Mouse (Mus musculus) CH12.LX (cell line): ENCODE results near the gene Inpp5b. TPM values are rescaled to one million over a fixed set of nuclear protein-coding genes. Genes with fewer than 3 reads are reported as not detected.

Source experiments
- DNase-seq: peaks from one replicate; pipeline ENCODE4 v3.0.0-alpha.2; 2013; ENCODE audit errors: extremely low read depth
- H3K27ac ChIP-seq: 2 replicates; pipeline ENCODE4 v1.5.1; 2012; ENCODE audit warnings: low read depth, mild to moderate bottlenecking, control low read depth, moderate library complexity; ENCODE audit not compliant: insufficient read depth
- H3K27me3 ChIP-seq: replicated peaks from 2 replicates; pipeline ENCODE3; 2012; ENCODE audit warnings: inconsistent platforms
- H3K36me3 ChIP-seq, 2 experiments: replicated peaks in 1 of 2; 2 replicates each; pipeline versions ENCODE3 to v1.6.1; 2012; ENCODE audit warnings: inconsistent platforms in 1 of 2, low read length in 1 of 2, mild to moderate bottlenecking in 1 of 2, mixed read lengths in 1 of 2, moderate library complexity in 1 of 2; ENCODE audit not compliant: control insufficient read depth in 1 of 2, insufficient read depth in 1 of 2
- H3K4me1 ChIP-seq, 2 experiments: 2 replicates each; pipeline ENCODE4 v1.6.1; 2012; ENCODE audit warnings: inconsistent platforms in 1 of 2, moderate library complexity in 1 of 2; ENCODE audit not compliant: insufficient read depth in 2 of 2, control insufficient read depth in 1 of 2
- H3K4me2 ChIP-seq: 2 replicates; pipeline ENCODE4 v1.6.1; 2012; ENCODE audit warnings: low read depth, mild to moderate bottlenecking, control low read depth; ENCODE audit not compliant: poor library complexity, insufficient read depth, severe bottlenecking
- H3K4me3 ChIP-seq, 3 experiments: fragments of 150-350 bp in 1 of 3; sonication (generic) in 1 of 3; replicated peaks in 1 of 3; 2 replicates each; pipeline versions ENCODE3 to v1.5.1; 2011 to 2012; ENCODE audit warnings: low read depth in 2 of 3, low read length in 2 of 3, mild to moderate bottlenecking in 2 of 3, moderate library complexity in 2 of 3, control low read depth in 1 of 3, improper control_type of control experiment in 1 of 3, inconsistent platforms in 1 of 3, mixed read lengths in 1 of 3; ENCODE audit not compliant: poor library complexity in 1 of 3
- H3K79me2 ChIP-seq: replicated peaks from 2 replicates; pipeline ENCODE4 v1.6.1; 2012; ENCODE audit warnings: mild to moderate bottlenecking, moderate library complexity; ENCODE audit not compliant: control insufficient read depth, poor library complexity, insufficient read depth, severe bottlenecking; ENCODE audit errors: extremely low read depth
- H3K9ac ChIP-seq: 2 replicates; pipeline ENCODE4 v1.6.1; 2012; ENCODE audit warnings: low read depth, mild to moderate bottlenecking, control low read depth, moderate library complexity; ENCODE audit not compliant: insufficient read depth
- H3K9me3 ChIP-seq: replicated peaks from 2 replicates; pipeline ENCODE3; 2012; ENCODE audit warnings: low read length, inconsistent platforms, mixed read lengths
- BHLHE40 ChIP-seq: IDR thresholded peaks from 2 replicates; pipeline ENCODE4 v1.6.1; 2011; ENCODE audit warnings: mild to moderate bottlenecking, low read depth, low read length, improper control_type of control experiment
- CHD1 ChIP-seq: IDR thresholded peaks from 2 replicates; pipeline ENCODE4 v1.6.1; 2012; ENCODE audit warnings: low read depth, low read length, improper control_type of control experiment, inconsistent platforms
- CHD2 ChIP-seq: IDR thresholded peaks from 2 replicates; pipeline ENCODE4 v1.6.1; 2011; ENCODE audit warnings: low read length, improper control_type of control experiment
- CTCF ChIP-seq, 2 experiments: IDR thresholded peaks in 1 of 2; conservative IDR thresholded peaks in 1 of 2; 2 replicates each; pipeline ENCODE4 v1.5.1; 2011 to 2012; ENCODE audit warnings: low read depth in 2 of 2, low read length in 2 of 2, improper control_type of control experiment in 1 of 2, inconsistent platforms in 1 of 2, mild to moderate bottlenecking in 1 of 2, moderate library complexity in 1 of 2
- EP300 ChIP-seq: IDR thresholded peaks from 2 replicates; pipeline ENCODE4 v1.6.1; 2011; ENCODE audit warnings: low read length, improper control_type of control experiment
- IRF4 ChIP-seq: IDR thresholded peaks from 2 replicates; pipeline ENCODE4 v1.6.1; 2014; ENCODE audit warnings: low read depth, mild to moderate bottlenecking, inconsistent platforms, low read length, improper control_type of control experiment
- JUN ChIP-seq: IDR thresholded peaks from 2 replicates; pipeline ENCODE4 v1.6.1; 2011; ENCODE audit warnings: low read depth, mild to moderate bottlenecking, low read length, improper control_type of control experiment, moderate library complexity; ENCODE audit not compliant: insufficient read depth
- JUND ChIP-seq: conservative IDR thresholded peaks from 2 replicates; pipeline ENCODE4 v1.6.1; 2011; ENCODE audit warnings: low read depth, low read length, improper control_type of control experiment
- MAX ChIP-seq: IDR thresholded peaks from 2 replicates; pipeline ENCODE4 v1.6.1; 2011; ENCODE audit warnings: low read length, improper control_type of control experiment
- MAZ ChIP-seq: IDR thresholded peaks from 2 replicates; pipeline ENCODE4 v1.6.1; 2012; ENCODE audit warnings: low read depth, mild to moderate bottlenecking, inconsistent platforms, low read length, improper control_type of control experiment, moderate library complexity
- MEF2A ChIP-seq: IDR thresholded peaks from 2 replicates; pipeline ENCODE4 v1.6.1; 2014; ENCODE audit warnings: low read depth, mild to moderate bottlenecking, inconsistent platforms, low read length, improper control_type of control experiment, borderline replicate concordance
- NELFE ChIP-seq: IDR thresholded peaks from 2 replicates; pipeline ENCODE4 v1.6.1; 2011; ENCODE audit warnings: low read depth, low read length, improper control_type of control experiment
- SMC3 ChIP-seq: IDR thresholded peaks from 2 replicates; pipeline ENCODE4 v1.6.1; 2011; ENCODE audit warnings: low read depth, low read length, improper control_type of control experiment
- TBP ChIP-seq: conservative IDR thresholded peaks from 2 replicates; pipeline ENCODE4 v1.6.1; 2011; ENCODE audit warnings: low read depth, low read length, improper control_type of control experiment
- TCF12 ChIP-seq: IDR thresholded peaks from 2 replicates; pipeline ENCODE4 v1.6.1; 2014; ENCODE audit warnings: low read depth, mild to moderate bottlenecking, inconsistent platforms, low read length, improper control_type of control experiment
- UBTF ChIP-seq: IDR thresholded peaks from 2 replicates; pipeline ENCODE4 v1.6.1; 2012; ENCODE audit warnings: low read depth, mild to moderate bottlenecking, inconsistent platforms, low read length, improper control_type of control experiment, moderate library complexity
- USF2 ChIP-seq: conservative IDR thresholded peaks from 2 replicates; pipeline ENCODE4 v1.6.1; 2011; ENCODE audit warnings: low read depth, low read length, improper control_type of control experiment
- ZNF384 ChIP-seq: IDR thresholded peaks from 2 replicates; pipeline ENCODE4 v1.6.1; 2012; ENCODE audit warnings: low read depth, low read length, improper control_type of control experiment, inconsistent platforms
- dilution Hi-C: fragments of 300-500 bp; cut with MboI; formaldehyde crosslinking; loops from 2 replicates; pipeline ENCODE4 v1.14.3; 2020; ENCODE audit warnings: low sequenced_read_pairs; ENCODE audit not compliant: extremely low pct_unique_long_range_greater_than_20kb, extremely low pct_ligation_motif_present
- in situ Hi-C: fragments of 300-500 bp; cut with MboI; formaldehyde crosslinking; loops from 3 replicates; pipeline ENCODE4 v1.14.3; 2019; ENCODE audit warnings: low sequenced_read_pairs, low pct_ligation_motif_present, low pct_unique_long_range_greater_than_20kb, mixed read lengths
- polyA plus RNA-seq: library from polyadenylated mRNA; unstranded; fragments of >175 nt; gene quantifications from 2 replicates; pipeline ENCODE4 v1.2.1, GENCODE M21; 2012; ENCODE audit warnings: low read depth; ENCODE audit not compliant: insufficient read length
- total RNA-seq, 2 experiments: library from RNA; depleted of rRNA; stranded (reverse); fragments of 300-350 nt in 1 of 2; fragments of >200 nt in 1 of 2; gene quantifications; 2 replicates each; pipeline ENCODE4 v1.2.3; 2012 to 2014

Inpp5b gene
- total and polyA plus RNA-seq, 3 experiments, result 25.6 to 34.0 (median 26.2) TPM

GRCm38 (mm10) chr4:124803406-124803805 lies 61.8 kb downstream of the Inpp5b start:
- dilution Hi-C loops, result no loop called here
- no peaks in the 10 kb centered on the region for H3K27me3 ChIP-seq
- H3K79me2 ChIP-seq, result peaks cover 25% of the 10 kb centered on the region
- H3K4me1 ChIP-seq, result peaks cover 4 to 61% of the 10 kb centered on the region in 2 experiments
- peak overlapping the region; percentile 96 to 99 (median 97) for H3K4me3 ChIP-seq
- in situ Hi-C loops, result no loop called here
- peak overlapping the region; percentile 85 for H3K9ac ChIP-seq
- no peaks in the 10 kb centered on the region for H3K9me3 ChIP-seq
- no peak for TF ChIP-seq JUND
- TF ChIP-seq TCF12, result no peak
- TF ChIP-seq BHLHE40, result no peak
- TF ChIP-seq CHD2, result no peak
- no peak for TF ChIP-seq EP300
- H3K36me3 ChIP-seq, result peaks cover 52 to 69% of the 10 kb centered on the region in 2 experiments
- no peak overlapping the region for H3K27ac ChIP-seq
- peak overlapping the region; percentile 96 for H3K4me2 ChIP-seq
- DNase-seq, result no peak

- Histone ChIP-seq H3K27ac (no peak overlapping the region), H3K4me2 (no peak overlapping the region), H3K9ac (no peak overlapping the region), H3K9me3 (no peaks in the 10 kb centered on the region), H3K79me2 (peaks cover 38% of the 10 kb centered on the region), H3K36me3 (peaks cover 48 to 82% of the 10 kb centered on the region in 2 experiments), H3K4me1 (peaks cover 4 to 61% of the 10 kb centered on the region in 2 experiments; a peak in 2 of 4 replicates), H3K27me3 (no peaks in the 10 kb centered on the region), H3K4me3 (no peak overlapping the region)
- no peak for TF ChIP-seq USF2
- TF ChIP-seq SMC3, result no peak
- TF ChIP-seq CTCF (conservative IDR thresholded peaks at IDR 0.05 in 1 of 2, IDR thresholded peaks at IDR 0.05 in 1 of 2; ENCODE audit: low read depth in 2 of 2, low read length in 2 of 2), result no peak
- no peak for TF ChIP-seq TBP
- no peak for TF ChIP-seq UBTF
- no peak for TF ChIP-seq IRF4
- TF ChIP-seq JUN, result no peak
- no peak for TF ChIP-seq ZNF384
- TF ChIP-seq MAZ, result no peak
- no peak for TF ChIP-seq CHD2
- no peak for TF ChIP-seq MEF2A
- TF ChIP-seq MAX, result no peak
- no peak for TF ChIP-seq CHD1
- no peak for TF ChIP-seq NELFE
- no peak for DNase-seq
- dilution Hi-C loops (no loop called here), in situ Hi-C loops (loop anchor here (5.0 kb wide), 1 partner anchor 34 kb away; no protein-coding TSS in a partner anchor)
These were observed 66.9 kb downstream of the Inpp5b start for GRCm38 (mm10) chr4:124808511-124808910.
